Mouse (Mus musculus) kidney, embryonic 16.5 days (tissue): ENCODE data around the gene Emc8. TPM values are rescaled to one million over a fixed set of nuclear protein-coding genes. Genes with fewer than 3 reads are reported as not detected.

Experiments
- ATAC-seq: fragments of 200-750 bp; cut with Nextera tagmentation; 2 replicates; pipeline ENCODE4 v1.8.0; 2017; ENCODE audit warnings: moderate TSS enrichment; ENCODE audit not compliant: low FRiP score, low TSS enrichment
- H3K27ac ChIP-seq: fragments of 300-500 bp; sonication (generic); 2 replicates; pipeline ENCODE4 v1.5.1; 2014; ENCODE audit warnings: low read length
- H3K27me3 ChIP-seq: fragments of 300-500 bp; sonication (generic); 2 replicates; pipeline ENCODE4 v1.6.1; 2014; ENCODE audit warnings: low read length, control low read depth, mixed read lengths; ENCODE audit not compliant: insufficient read depth
- H3K36me3 ChIP-seq: fragments of 300-500 bp; sonication (generic); 2 replicates; pipeline ENCODE4 v1.6.1; 2014; ENCODE audit warnings: low read length, control low read depth, mixed read lengths; ENCODE audit not compliant: insufficient read depth
- H3K4me1 ChIP-seq: fragments of 300-500 bp; sonication (generic); 2 replicates; pipeline ENCODE4 v1.6.1; 2014; ENCODE audit warnings: low read length, control low read depth, mixed read lengths; ENCODE audit not compliant: insufficient read depth
- H3K4me2 ChIP-seq: fragments of 300-500 bp; sonication (generic); replicated peaks from 2 replicates; pipeline ENCODE4 v1.6.1; 2014; ENCODE audit warnings: low read depth, low read length
- H3K4me3 ChIP-seq: fragments of 300-500 bp; sonication (generic); 2 replicates; pipeline ENCODE4 v1.5.1; 2014; ENCODE audit warnings: mild to moderate bottlenecking, low read length
- H3K9ac ChIP-seq: fragments of 300-500 bp; sonication (generic); replicated peaks from 2 replicates; pipeline ENCODE4 v1.6.1; 2014; ENCODE audit warnings: low read length
- H3K9me3 ChIP-seq: fragments of 300-500 bp; sonication (generic); 2 replicates; pipeline ENCODE4 v1.6.1; 2016; ENCODE audit warnings: low read length, control low read depth
- WGBS: fragments of 180-500 bp; shearing (Covaris S2); extraction: QIAGEN DNeasy Blood & Tissue Kit; methylation state at CpG from one replicate; pipeline ENCODE4 v1.1.7; 2014; 5-methylcytosine and 5-hydroxymethylcytosine counted together
- polyA plus RNA-seq: library from polyadenylated mRNA; unstranded; fragments of >200 nt; fragmentation: Nextera tagmentation; extraction: Ambion mirVana; gene quantifications from 2 replicates; pipeline ENCODE4 v1.2.1, GENCODE M21; 2015

The Emc8 gene
- polyA plus RNA-seq: 253 and 262 TPM in 2 replicates

GRCm38 (mm10) chr8:120668374-120668905, at the start of gene Emc8:
Gene Emc8 (minus strand): TSS chr8:120668573.
- Histone ChIP-seq H3K4me2 (peak within 1 kb of the TSS; percentile 77), H3K9ac (peak within 1 kb of the TSS; percentile 95), H3K27ac (peak within 1 kb of the TSS; percentile 90), H3K27me3 (no peaks in the 10 kb centered on the region), H3K36me3 (peaks cover 35% of the 10 kb centered on the region), H3K4me3 (peak within 1 kb of the TSS; percentile 95), H3K9me3 (no peaks in the 10 kb centered on the region), H3K4me1 (peaks cover 35% of the 10 kb centered on the region)
- under 1% methylated on average over 51 of the region's 51 CpGs for WGBS
- ATAC-seq: peak; percentile 47; the same call in 1 of the 2 replicates

GRCm38 (mm10) chr8:120715996-120716680, 47.8 kb upstream of the Emc8 start:
- no peaks in the 10 kb centered on the region for H3K36me3 ChIP-seq
- no peaks in the 10 kb centered on the region for H3K9me3 ChIP-seq
- no peak for ATAC-seq
- 71% methylated on average over 15 of the region's 15 CpGs for WGBS
- H3K27ac ChIP-seq: no peak overlapping the region
- H3K4me3 ChIP-seq: no peak overlapping the region
- no peaks in the 10 kb centered on the region for H3K27me3 ChIP-seq
- 0 out of 2 replicates have a peak, but pooled peaks cover 15% of the 10 kb centered on the region for H3K4me1 ChIP-seq
- no peak overlapping the region for H3K4me2 ChIP-seq
- H3K9ac ChIP-seq: no peak overlapping the region; the same call in 1 of the 2 replicates

- Histone ChIP-seq H3K4me1 (0 out of 2 replicates have a peak, but pooled peaks cover 15% of the 10 kb centered on the region), H3K4me2 (no peak overlapping the region), H3K9ac (no peak overlapping the region), H3K27ac (peak overlapping the region; percentile 57), H3K27me3 (no peaks in the 10 kb centered on the region), H3K36me3 (no peaks in the 10 kb centered on the region), H3K4me3 (no peak overlapping the region), H3K9me3 (no peaks in the 10 kb centered on the region)
- no peak for ATAC-seq
- WGBS: 49% methylated on average over 6 of the region's 6 CpGs
These were observed 46.8 kb upstream of the Emc8 start for GRCm38 (mm10) chr8:120715200-120715599.

GRCm38 (mm10) chr8:120709176-120709575, 40.8 kb upstream of the Emc8 start:
- Histone ChIP-seq H3K9me3 (no peaks in the 10 kb centered on the region), H3K4me1 (no peaks in the 10 kb centered on the region; the same call in 1 of the 2 replicates), H3K27ac (no peak overlapping the region), H3K27me3 (peaks cover 7% of the 10 kb centered on the region; the same call in 1 of the 2 replicates), H3K4me2 (no peak overlapping the region), H3K4me3 (no peak overlapping the region), H3K9ac (no peak overlapping the region), H3K36me3 (no peaks in the 10 kb centered on the region)
- WGBS: 74% methylated on average over 10 of the region's 10 CpGs
- no peak for ATAC-seq

GRCm38 (mm10) chr8:120706193-120706592, 37.8 kb upstream of the Emc8 start:
- no peak overlapping the region for H3K4me2 ChIP-seq
- H3K9me3 ChIP-seq: no peaks in the 10 kb centered on the region
- H3K36me3 ChIP-seq: no peaks in the 10 kb centered on the region
- no peak overlapping the region for H3K9ac ChIP-seq
- H3K4me3 ChIP-seq: no peak overlapping the region
- H3K4me1 ChIP-seq: no peaks in the 10 kb centered on the region; the same call in 1 of the 2 replicates
- H3K27ac ChIP-seq: no peak overlapping the region
- 75% methylated on average over 3 of the region's 3 CpGs for WGBS
- peaks cover 12% of the 10 kb centered on the region; the same call in 1 of the 2 replicates for H3K27me3 ChIP-seq
- ATAC-seq: no peak

- Histone ChIP-seq H3K27me3 (peaks cover 12% of the 10 kb centered on the region; the same call in 1 of the 2 replicates), H3K36me3 (no peaks in the 10 kb centered on the region), H3K4me1 (peaks cover 1% of the 10 kb centered on the region; the same call in 1 of the 2 replicates), H3K4me2 (no peak overlapping the region), H3K9me3 (no peaks in the 10 kb centered on the region), H3K4me3 (no peak overlapping the region), H3K27ac (no peak overlapping the region), H3K9ac (no peak overlapping the region)
- 69% methylated on average over 15 of the region's 15 CpGs for WGBS
- ATAC-seq: no peak
These were observed 36.8 kb upstream of the Emc8 start for GRCm38 (mm10) chr8:120705163-120705562.

GRCm38 (mm10) chr8:120704203-120704602, 35.8 kb upstream of the Emc8 start:
- ATAC-seq: no peak
- H3K4me2 ChIP-seq: no peak overlapping the region
- no peaks in the 10 kb centered on the region for H3K36me3 ChIP-seq
- H3K9ac ChIP-seq: no peak overlapping the region
- 31% methylated on average over 9 of the region's 9 CpGs for WGBS
- H3K27ac ChIP-seq: no peak overlapping the region
- H3K4me3 ChIP-seq: no peak overlapping the region
- peaks cover 8% of the 10 kb centered on the region; the same call in 1 of the 2 replicates for H3K4me1 ChIP-seq
- peaks cover 12% of the 10 kb centered on the region; the same call in 1 of the 2 replicates for H3K27me3 ChIP-seq
- H3K9me3 ChIP-seq: no peaks in the 10 kb centered on the region

- no peak for ATAC-seq
- 46% methylated on average over 19 of the region's 19 CpGs for WGBS
These were observed 33.5 kb upstream of the Emc8 start for GRCm38 (mm10) chr8:120701758-120702465.

GRCm38 (mm10) chr8:120700053-120700452, 31.7 kb upstream of the Emc8 start:
- Histone ChIP-seq H3K27me3 (peaks cover 10% of the 10 kb centered on the region; the same call in 1 of the 2 replicates), H3K9ac (no peak overlapping the region), H3K4me2 (no peak overlapping the region), H3K4me1 (peaks cover 26% of the 10 kb centered on the region; the same call in 1 of the 2 replicates), H3K4me3 (no peak overlapping the region), H3K36me3 (no peaks in the 10 kb centered on the region), H3K27ac (0 out of 2 replicates have a peak overlapping the region, but pooled peaks have one; percentile 40), H3K9me3 (no peaks in the 10 kb centered on the region)
- ATAC-seq: no peak
- WGBS: 85% methylated on average over 4 of the region's 4 CpGs

More at GRCm38 (mm10) chr8:120701758-120702465, 33.5 kb upstream of the Emc8 start:
- Histone ChIP-seq H3K4me1 (peaks cover 13% of the 10 kb centered on the region; the same call in 1 of the 2 replicates), H3K27me3 (peaks cover 12% of the 10 kb centered on the region; the same call in 1 of the 2 replicates), H3K36me3 (no peaks in the 10 kb centered on the region), H3K27ac (no peak overlapping the region), H3K4me3 (no peak overlapping the region), H3K9ac (0 out of 2 replicates have a peak overlapping the region, but pooled peaks have one; percentile 9), H3K9me3 (no peaks in the 10 kb centered on the region), H3K4me2 (no peak overlapping the region)
